Mouse (Mus musculus): ENCODE results near the gene Gpalpp1.

Gpalpp1 gene

GRCm38 (mm10) chr14:76110396-76111221 is at the start of gene Gpalpp1, which contains the start of gene Nufip1:
Gene Gpalpp1, minus strand, starts transcription at chr14:76110760.
Gene Nufip1, plus strand, starts transcription at chr14:76110891.
- in situ Hi-C loops (cut with MboI; ENCODE audit: unreplicated experiment in 2 of 2): loop anchor here in 1 of 2 experiments (25.0 kb wide), 2 partner anchors 823 to 1373 kb away; partner anchors contain the start of genes Esd and Zc3h13

GRCm38 (mm10) chr14:76158192-76158785 is 47.7 kb upstream of the Gpalpp1 start:
- in situ Hi-C loops (cut with MboI; ENCODE audit: unreplicated experiment in 2 of 2): loop anchor here (25.0 kb wide), 1 partner anchor 854 kb away; no protein-coding TSS in a partner anchor

GRCm38 (mm10) chr14:76153828-76154227 is 43.3 kb upstream of the Gpalpp1 start:
- in situ Hi-C loops (cut with MboI; ENCODE audit: unreplicated experiment in 2 of 2): loop anchor here (25.0 kb wide), 1 partner anchor 858 kb away; no protein-coding TSS in a partner anchor

- in situ Hi-C loops (cut with MboI; ENCODE audit: unreplicated experiment in 2 of 2): loop anchor here (25.0 kb wide), 1 partner anchor 859 kb away; no protein-coding TSS in a partner anchor
Measured at GRCm38 (mm10) chr14:76153003-76153675, 42.6 kb upstream of the Gpalpp1 start.

- in situ Hi-C loops (cut with MboI; ENCODE audit: unreplicated experiment in 2 of 2): loop anchor here (25.0 kb wide), 1 partner anchor 860 kb away; no protein-coding TSS in a partner anchor
Measured at GRCm38 (mm10) chr14:76152162-76153002, 41.8 kb upstream of the Gpalpp1 start.

GRCm38 (mm10) chr14:76151820-76152161 is 41.2 kb upstream of the Gpalpp1 start:
- in situ Hi-C loops (cut with MboI; ENCODE audit: unreplicated experiment in 2 of 2): loop anchor here (25.0 kb wide), 1 partner anchor 861 kb away; no protein-coding TSS in a partner anchor

GRCm38 (mm10) chr14:76151011-76151410 is 40.5 kb upstream of the Gpalpp1 start:
- in situ Hi-C loops (cut with MboI; ENCODE audit: unreplicated experiment in 2 of 2): loop anchor here (25.0 kb wide), 1 partner anchor 861 kb away; no protein-coding TSS in a partner anchor

GRCm38 (mm10) chr14:76150499-76150898 is 39.9 kb upstream of the Gpalpp1 start:
- in situ Hi-C loops (cut with MboI; ENCODE audit: unreplicated experiment in 2 of 2): loop anchor here (25.0 kb wide), 1 partner anchor 862 kb away; no protein-coding TSS in a partner anchor

- in situ Hi-C loops (cut with MboI; ENCODE audit: unreplicated experiment in 2 of 2): loop anchor here (25.0 kb wide), 1 partner anchor 863 kb away; no protein-coding TSS in a partner anchor
Measured at GRCm38 (mm10) chr14:76149531-76150179, 39.1 kb upstream of the Gpalpp1 start.

- in situ Hi-C loops (cut with MboI; ENCODE audit: unreplicated experiment in 2 of 2): no loop called here
Measured at GRCm38 (mm10) chr14:76148294-76148693, 37.7 kb upstream of the Gpalpp1 start.

- in situ Hi-C loops (cut with MboI; ENCODE audit: unreplicated experiment in 2 of 2): no loop called here
Measured at GRCm38 (mm10) chr14:76147061-76147460, 36.5 kb upstream of the Gpalpp1 start.

GRCm38 (mm10) chr14:76145868-76146267 is 35.3 kb upstream of the Gpalpp1 start:
- in situ Hi-C loops (cut with MboI; ENCODE audit: unreplicated experiment in 2 of 2): no loop called here

- in situ Hi-C loops (cut with MboI; ENCODE audit: unreplicated experiment in 2 of 2): no loop called here
Measured at GRCm38 (mm10) chr14:76145248-76145647, 34.7 kb upstream of the Gpalpp1 start.

- in situ Hi-C loops (cut with MboI; ENCODE audit: unreplicated experiment in 2 of 2): loop anchor here in 1 of 2 experiments (5.0 kb wide), 1 partner anchor 337 kb away; no protein-coding TSS in a partner anchor
Measured at GRCm38 (mm10) chr14:76134975-76135374, 24.4 kb upstream of the Gpalpp1 start.

GRCm38 (mm10) chr14:76128174-76128573 is 17.6 kb upstream of the Gpalpp1 start:
- in situ Hi-C loops (cut with MboI; ENCODE audit: unreplicated experiment in 2 of 2): loop anchor here in 1 of 2 experiments (10.0 kb wide), 1 partner anchor 347 kb away; no protein-coding TSS in a partner anchor

- in situ Hi-C loops (cut with MboI; ENCODE audit: unreplicated experiment in 2 of 2): loop anchor here in 1 of 2 experiments (10.0 kb wide), 1 partner anchor 347 kb away; no protein-coding TSS in a partner anchor
Measured at GRCm38 (mm10) chr14:76127311-76127710, 16.8 kb upstream of the Gpalpp1 start.

GRCm38 (mm10) chr14:76122663-76123058 is 12.1 kb upstream of the Gpalpp1 start:
- in situ Hi-C loops (cut with MboI; ENCODE audit: unreplicated experiment in 2 of 2): loop anchor here (10.0 to 25.0 kb wide), 3 partner anchors 352 to 1385 kb away; partner anchors contain the start of genes Esd (in 1 of the 2) and Zc3h13 (in 1 of the 2)

- in situ Hi-C loops (cut with MboI; ENCODE audit: unreplicated experiment in 2 of 2): loop anchor here (10.0 to 25.0 kb wide), 3 partner anchors 353 to 1385 kb away; partner anchors contain the start of genes Esd (in 1 of the 2) and Zc3h13 (in 1 of the 2)
Measured at GRCm38 (mm10) chr14:76121901-76122662, 11.5 kb upstream of the Gpalpp1 start.
